In the genomic region with DNA sequence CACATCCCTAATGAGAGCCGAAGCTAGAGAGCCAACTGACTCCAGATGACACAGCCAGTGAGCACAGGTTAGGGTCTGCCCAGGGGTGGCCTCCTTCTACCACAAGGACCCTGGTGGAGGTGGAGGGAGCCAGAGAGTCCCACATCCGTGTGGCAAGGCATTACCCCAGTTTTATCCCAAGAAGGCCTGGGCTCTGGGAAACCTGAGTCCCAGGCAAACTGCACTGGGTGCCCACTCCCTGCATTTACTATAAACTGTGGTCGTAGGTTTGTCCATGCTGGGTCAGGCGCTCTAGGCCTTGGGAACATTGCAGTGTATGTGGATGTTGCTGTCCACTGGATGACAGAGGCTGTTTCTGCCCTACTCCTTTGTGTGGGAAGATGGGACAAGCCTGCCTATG, we compare ENCODE assay signal across 8 mouse cellular contexts. TPM values are rescaled to one million over a fixed set of nuclear protein-coding genes. Genes with fewer than 3 reads are reported as not detected.
DNase-seq lines count a peak whose midpoint lies in the region; ATAC-seq and TF ChIP-seq lines count a peak whose summit lies in the region.
"Had no signal": no experiment of that assay in that cellular context is flagged by ENCODE, and none has a peak within 500 bp of the region (broad histone marks: within the 10 kb centered on the region; RNA-seq: fewer than 3 reads in every experiment).

No protein-coding gene starts in this region.

- peak; percentile 8; the same call in 1 of the 2 replicates for ATAC-seq in kidney, embryonic 16.5 days (ENCODE audit: low FRiP score, low TSS enrichment)
- ATAC-seq in erythroblast, adult 5-6 weeks (replicated peaks; ENCODE audit: low FRiP score, poor library complexity, severe bottlenecking) = peak; percentile 27; the same call in 1 of the 2 replicates
- ATAC-seq in liver, embryonic 14.5 days (ENCODE audit: insufficient read depth) = no peak
- ATAC-seq in neural tube, embryonic 15.5 days (ENCODE audit: low FRiP score) = no peak
- no peak for ATAC-seq in midbrain, embryonic 14.5 days (ENCODE audit: low FRiP score, low TSS enrichment)

- peaks cover 42% of the 10 kb centered on the region for H3K4me1 ChIP-seq in kidney, embryonic 16.5 days (ENCODE audit: insufficient read depth, low read length)
- H3K4me1 ChIP-seq in liver, embryonic 14.5 days (replicated peaks; ENCODE audit: control insufficient read depth in 2 of 2, insufficient read depth in 2 of 2, low read length in 1 of 2) = peaks cover 9 to 25% of the 10 kb centered on the region in 2 experiments
- peaks cover 22% of the 10 kb centered on the region for H3K4me1 ChIP-seq in neural tube, embryonic 15.5 days
- no peaks in the 10 kb centered on the region for H3K4me1 ChIP-seq in midbrain, embryonic 14.5 days (ENCODE audit: control insufficient read depth, insufficient read depth, low read length)

- peak overlapping the region; percentile 29 for H3K9ac ChIP-seq in kidney, embryonic 16.5 days (replicated peaks; ENCODE audit: low read length)
- no peak overlapping the region for H3K9ac ChIP-seq in liver, embryonic 14.5 days (replicated peaks)
- H3K9ac ChIP-seq in neural tube, embryonic 15.5 days (replicated peaks) = no peak overlapping the region
- no peak overlapping the region for H3K9ac ChIP-seq in midbrain, embryonic 14.5 days (replicated peaks; ENCODE audit: low read length)

- no peaks in the 10 kb centered on the region for H3K9me3 ChIP-seq in kidney, embryonic 16.5 days (ENCODE audit: low read length)
- H3K9me3 ChIP-seq in liver, embryonic 14.5 days (ENCODE audit: control insufficient read depth, low read length) = no peaks in the 10 kb centered on the region
- H3K9me3 ChIP-seq in neural tube, embryonic 15.5 days (replicated peaks) = no peaks in the 10 kb centered on the region
- no peaks in the 10 kb centered on the region for H3K9me3 ChIP-seq in midbrain, embryonic 14.5 days (ENCODE audit: control insufficient read depth, low read length)
- H3K9me3 ChIP-seq: midbrain, embryonic 10.5 days had no signal

- H3K36me3 ChIP-seq in kidney, embryonic 16.5 days (ENCODE audit: insufficient read depth, low read length) = peaks cover 7% of the 10 kb centered on the region; the same call in 1 of the 2 replicates
- no peaks in the 10 kb centered on the region; the same call in 1 of the 2 replicates for H3K36me3 ChIP-seq in liver, embryonic 14.5 days (replicated peaks; ENCODE audit: control insufficient read depth, insufficient read depth, low read depth)
- H3K36me3 ChIP-seq in neural tube, embryonic 15.5 days = peaks cover 3% of the 10 kb centered on the region
- H3K36me3 ChIP-seq in midbrain, embryonic 14.5 days (ENCODE audit: control insufficient read depth, insufficient read depth, low read length) = peaks cover 7% of the 10 kb centered on the region

- H3K27ac ChIP-seq in kidney, embryonic 16.5 days (ENCODE audit: low read length) = peak overlapping the region; percentile 84
- H3K27ac ChIP-seq in liver, embryonic 14.5 days = no peak overlapping the region
- no peak overlapping the region for H3K27ac ChIP-seq in neural tube, embryonic 15.5 days (replicated peaks)
- no peak overlapping the region for H3K27ac ChIP-seq in midbrain, embryonic 14.5 days (replicated peaks; ENCODE audit: low read depth, low read length)
- H3K27ac ChIP-seq: midbrain, embryonic 10.5 days had no signal

- H3K4me3 ChIP-seq in kidney, embryonic 16.5 days (ENCODE audit: low read length) = no peak overlapping the region
- H3K4me3 ChIP-seq in liver, embryonic 14.5 days (ENCODE audit: insufficient read depth in 1 of 2, low read depth in 2 of 2, low read length in 2 of 2) = peak overlapping the region; percentile 1 to 34; a peak in 3 of 4 replicates
- no peak overlapping the region for H3K4me3 ChIP-seq in neural tube, embryonic 15.5 days (replicated peaks)
- no peak overlapping the region for H3K4me3 ChIP-seq in midbrain, embryonic 14.5 days (replicated peaks; ENCODE audit: low read depth, low read length)
- H3K4me3 ChIP-seq: midbrain, embryonic 10.5 days had no signal

- no peaks in the 10 kb centered on the region for H3K27me3 ChIP-seq in kidney, embryonic 16.5 days (ENCODE audit: insufficient read depth, low read length)
- no peaks in the 10 kb centered on the region for H3K27me3 ChIP-seq in liver, embryonic 14.5 days (ENCODE audit: control insufficient read depth, insufficient read depth, low read length)
- H3K27me3 ChIP-seq in neural tube, embryonic 15.5 days (replicated peaks) = no peaks in the 10 kb centered on the region
- H3K27me3 ChIP-seq in midbrain, embryonic 14.5 days (ENCODE audit: control insufficient read depth, insufficient read depth, low read length) = no peaks in the 10 kb centered on the region

- DNase-seq in kidney, adult 18-20 months = no peak
- DNase-seq in cerebellum, adult 8-10 months = peak; percentile 25
- no peak for DNase-seq in liver, embryonic 14.5 days (ENCODE audit: low read depth in 3 of 3, low spot score in 3 of 3)
- DNase-seq in midbrain, embryonic 14.5 days = no peak

- no peak for TF ChIP-seq EP300 in liver, embryonic 14.5 days (IDR thresholded peaks at IDR 0.05; ENCODE audit: low read depth)

- WGBS in kidney, embryonic 16.5 days = 77% methylated on average over 4 of the region's 4 CpGs
- 58% methylated on average over 4 of the region's 4 CpGs for WGBS in liver, embryonic 14.5 days (ENCODE audit: insufficient replicate concordance)
- WGBS in neural tube, embryonic 15.5 days = 83% methylated on average over 4 of the region's 4 CpGs
- WGBS in midbrain, embryonic 14.5 days = 82% methylated on average over 4 of the region's 4 CpGs

- no peak for TF ChIP-seq CTCF in liver, embryonic 14.5 days (IDR thresholded peaks at IDR 0.05; ENCODE audit: low read depth)

- peak overlapping the region; percentile 3; the same call in 1 of the 2 replicates for H3K4me2 ChIP-seq in kidney, embryonic 16.5 days (replicated peaks; ENCODE audit: low read depth, low read length)
- H3K4me2 ChIP-seq in liver, embryonic 14.5 days (ENCODE audit: low read depth) = peak overlapping the region; percentile 28
- H3K4me2 ChIP-seq in neural tube, embryonic 15.5 days = no peak overlapping the region
- H3K4me2 ChIP-seq in midbrain, embryonic 14.5 days (ENCODE audit: low read length) = no peak overlapping the region

RNA-seq across cellular contexts. Expression of gene Lgals3bp, which starts 0.7 kb away (rescaled TPM):
- 14.9 and 18.1 TPM in 2 replicates for polyA plus RNA-seq in kidney, embryonic 16.5 days (2015; fragmentation: Nextera tagmentation; extraction: Ambion mirVana)
- total RNA-seq in erythroblast, adult 5-6 weeks (2015; ENCODE audit: low replicate concordance) = 54.5 and 58.0 TPM in 2 replicates
- total RNA-seq in erythroblast, adult 5-6 weeks (2017; ENCODE audit: low replicate concordance) = 7.7 and 18.0 TPM in 2 replicates
- polyA plus RNA-seq in liver, embryonic 14.5 days (2012; rRNA removed) = 36.6 and 43.8 TPM in 2 replicates
- 30.1 and 32.6 TPM in 2 replicates for polyA plus RNA-seq in liver, embryonic 14.5 days (2014; fragmentation: Nextera tagmentation; extraction: Ambion mirVana)
- 3.6 and 20.7 TPM in 2 replicates for polyA plus RNA-seq in neural tube, embryonic 15.5 days (2015; fragmentation: Nextera tagmentation; extraction: Ambion mirVana)
- 1.8 and 5.5 TPM in 2 replicates for polyA plus RNA-seq in midbrain, embryonic 14.5 days (2014; fragmentation: Nextera tagmentation; extraction: Ambion mirVana)

RNA-seq across cellular contexts. Expression of gene Cant1, which starts 17.7 kb away (rescaled TPM):
- 30.6 and 30.9 TPM in 2 replicates for polyA plus RNA-seq in kidney, embryonic 16.5 days (2015; fragmentation: Nextera tagmentation; extraction: Ambion mirVana)
- 3.8 and 10.0 TPM in 2 replicates for total RNA-seq in erythroblast, adult 5-6 weeks (2015; ENCODE audit: low replicate concordance)
- total RNA-seq in erythroblast, adult 5-6 weeks (2017; ENCODE audit: low replicate concordance) = 4.0 and 6.0 TPM in 2 replicates
- 7.8 and 8.3 TPM in 2 replicates for polyA plus RNA-seq in liver, embryonic 14.5 days (2012; rRNA removed)
- 6.0 and 7.4 TPM in 2 replicates for polyA plus RNA-seq in liver, embryonic 14.5 days (2014; fragmentation: Nextera tagmentation; extraction: Ambion mirVana)
- polyA plus RNA-seq in neural tube, embryonic 15.5 days (2015; fragmentation: Nextera tagmentation; extraction: Ambion mirVana) = 28.9 and 29.4 TPM in 2 replicates
- 24.9 and 27.5 TPM in 2 replicates for polyA plus RNA-seq in midbrain, embryonic 14.5 days (2014; fragmentation: Nextera tagmentation; extraction: Ambion mirVana)

RNA-seq across cellular contexts. Expression of gene C1qtnf1, which starts 26.8 kb away (rescaled TPM):
- 8.2 and 8.3 TPM in 2 replicates for polyA plus RNA-seq in kidney, embryonic 16.5 days (2015; fragmentation: Nextera tagmentation; extraction: Ambion mirVana)
- not detected in 2 replicates for total RNA-seq in erythroblast, adult 5-6 weeks (2015; ENCODE audit: low replicate concordance)
- total RNA-seq in erythroblast, adult 5-6 weeks (2017; ENCODE audit: low replicate concordance) = not detected in 2 replicates
- 0.93 and 1.1 TPM in 2 replicates for polyA plus RNA-seq in liver, embryonic 14.5 days (2012; rRNA removed)
- 0.90 and 1.4 TPM in 2 replicates for polyA plus RNA-seq in liver, embryonic 14.5 days (2014; fragmentation: Nextera tagmentation; extraction: Ambion mirVana)
- 4.8 and 6.7 TPM in 2 replicates for polyA plus RNA-seq in neural tube, embryonic 15.5 days (2015; fragmentation: Nextera tagmentation; extraction: Ambion mirVana)
- polyA plus RNA-seq in midbrain, embryonic 14.5 days (2014; fragmentation: Nextera tagmentation; extraction: Ambion mirVana) = 1.4 and 3.8 TPM in 2 replicates

RNA-seq across cellular contexts. Expression of gene Timp2, which starts 45.7 kb away (rescaled TPM):
- polyA plus RNA-seq in kidney, embryonic 16.5 days (2015; fragmentation: Nextera tagmentation; extraction: Ambion mirVana) = 84.6 TPM in 2 replicates
- total RNA-seq in erythroblast, adult 5-6 weeks (2015; ENCODE audit: low replicate concordance) = 4.8 and 12.9 TPM in 2 replicates
- 8.3 and 11.3 TPM in 2 replicates for total RNA-seq in erythroblast, adult 5-6 weeks (2017; ENCODE audit: low replicate concordance)
- polyA plus RNA-seq in liver, embryonic 14.5 days (2012; rRNA removed) = 1.9 and 3.2 TPM in 2 replicates
- polyA plus RNA-seq in liver, embryonic 14.5 days (2014; fragmentation: Nextera tagmentation; extraction: Ambion mirVana) = 4.6 and 5.7 TPM in 2 replicates
- 84.6 and 86.6 TPM in 2 replicates for polyA plus RNA-seq in neural tube, embryonic 15.5 days (2015; fragmentation: Nextera tagmentation; extraction: Ambion mirVana)
- polyA plus RNA-seq in midbrain, embryonic 14.5 days (2014; fragmentation: Nextera tagmentation; extraction: Ambion mirVana) = 71.3 and 81.8 TPM in 2 replicates

RNA-seq across cellular contexts. Expression of gene Cep295nl, which starts 58.9 kb away (rescaled TPM):
- 0.37 and 0.39 TPM in 2 replicates for polyA plus RNA-seq in kidney, embryonic 16.5 days (2015; fragmentation: Nextera tagmentation; extraction: Ambion mirVana)
- total RNA-seq in erythroblast, adult 5-6 weeks (2015; ENCODE audit: low replicate concordance) = 1.0 TPM in 1 of 2 replicates, not detected in the other
- total RNA-seq in erythroblast, adult 5-6 weeks (2017; ENCODE audit: low replicate concordance) = not detected in 2 replicates
- polyA plus RNA-seq in liver, embryonic 14.5 days (2012; rRNA removed) = 0.04 TPM in 2 replicates
- not detected in 2 replicates for polyA plus RNA-seq in liver, embryonic 14.5 days (2014; fragmentation: Nextera tagmentation; extraction: Ambion mirVana)
- polyA plus RNA-seq in neural tube, embryonic 15.5 days (2015; fragmentation: Nextera tagmentation; extraction: Ambion mirVana) = 0.18 and 0.37 TPM in 2 replicates
- polyA plus RNA-seq in midbrain, embryonic 14.5 days (2014; fragmentation: Nextera tagmentation; extraction: Ambion mirVana) = 0.21 and 0.22 TPM in 2 replicates

Comparison
In these comparisons a context has a peak if more than half of its experiments do, and no peak if none do; other contexts are left out.
1. ATAC-seq: peak in kidney, embryonic 16.5 days (single experiment) and erythroblast, adult 5-6 weeks (single experiment); none in liver, embryonic 14.5 days (single experiment), neural tube, embryonic 15.5 days (single experiment) and midbrain, embryonic 14.5 days (single experiment).
2. H3K4me2 ChIP-seq: peak in kidney, embryonic 16.5 days (single experiment) and liver, embryonic 14.5 days (single experiment); none in neural tube, embryonic 15.5 days (single experiment) and midbrain, embryonic 14.5 days (single experiment).
3. H3K4me3 ChIP-seq: peak in liver, embryonic 14.5 days (2 of 2); none in kidney, embryonic 16.5 days (single experiment), neural tube, embryonic 15.5 days (single experiment) and midbrain, embryonic 14.5 days (single experiment).